Mouse (Mus musculus): Measurements from ENCODE around the gene Ptp4a2.
"Not testable (repeated sequence)": the region's sequence is repeated elsewhere in the genome, so short reads cannot be mapped to it uniquely, and the experiment has no call there.

Gene Ptp4a2

DNA sequence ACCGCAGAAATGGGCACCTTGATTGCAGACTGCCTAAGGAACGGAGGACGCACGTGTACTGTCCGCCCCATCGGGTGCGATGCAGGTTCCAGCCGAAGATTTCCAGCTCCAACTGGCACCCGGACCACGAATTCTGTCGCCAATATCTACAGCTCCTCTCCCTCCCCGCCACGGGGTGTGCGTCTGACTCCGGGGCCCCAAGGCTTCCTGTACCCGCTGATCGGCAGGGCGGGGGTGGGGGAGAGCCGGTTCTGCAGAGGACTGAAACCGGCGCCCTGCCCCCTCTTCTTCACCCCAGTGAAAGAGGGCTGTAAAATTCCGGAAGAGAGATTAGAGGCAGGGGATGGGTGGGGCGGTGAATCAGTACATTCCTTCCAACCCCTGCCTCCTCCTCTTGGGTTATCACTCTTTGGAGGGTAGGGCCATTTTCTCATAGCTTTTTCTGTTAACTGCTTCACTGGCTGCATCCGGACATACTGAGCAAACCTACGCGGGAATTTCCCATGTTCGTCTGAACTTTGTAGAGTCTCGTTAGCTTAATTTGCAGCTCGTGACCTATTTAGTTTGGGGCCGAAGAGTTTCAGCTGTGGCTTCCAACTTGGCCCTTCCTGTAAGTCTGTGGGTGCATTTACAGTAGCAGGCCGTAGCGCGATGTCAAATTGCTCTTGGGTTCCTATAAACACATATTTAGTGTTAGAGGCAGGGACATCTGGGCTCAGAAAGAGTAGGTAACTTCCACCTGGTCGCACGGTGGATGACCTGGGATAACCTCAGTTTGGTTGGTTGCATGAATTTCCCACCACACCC lies at the start of gene Ptp4a2:
Gene Ptp4a2, plus strand, starts transcription at position 422 of the 807 bp plus-strand sequence.
- no peak for DNase-seq

DNA sequence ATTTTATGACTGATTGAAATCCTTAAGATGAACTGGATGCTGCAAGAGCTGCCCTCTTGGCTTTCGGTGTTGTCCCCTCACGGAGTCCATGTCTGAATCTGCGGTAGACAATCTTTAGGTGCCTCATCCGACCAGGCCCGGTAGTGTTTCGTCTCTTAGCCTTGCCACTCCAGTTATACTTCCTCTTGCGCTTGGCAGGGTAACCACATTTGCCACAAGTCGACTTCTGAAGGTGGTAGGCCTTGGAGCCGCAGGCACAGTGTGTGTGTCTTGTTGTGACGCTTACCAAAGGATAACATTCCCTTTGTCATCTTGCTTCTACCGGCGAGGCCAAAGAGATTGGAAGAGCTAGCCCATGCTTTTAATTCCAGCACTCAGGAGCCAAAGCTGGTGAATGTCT lies 49.4 kb upstream of the Ptp4a2 start:
- DNase-seq, result no peak

DNA sequence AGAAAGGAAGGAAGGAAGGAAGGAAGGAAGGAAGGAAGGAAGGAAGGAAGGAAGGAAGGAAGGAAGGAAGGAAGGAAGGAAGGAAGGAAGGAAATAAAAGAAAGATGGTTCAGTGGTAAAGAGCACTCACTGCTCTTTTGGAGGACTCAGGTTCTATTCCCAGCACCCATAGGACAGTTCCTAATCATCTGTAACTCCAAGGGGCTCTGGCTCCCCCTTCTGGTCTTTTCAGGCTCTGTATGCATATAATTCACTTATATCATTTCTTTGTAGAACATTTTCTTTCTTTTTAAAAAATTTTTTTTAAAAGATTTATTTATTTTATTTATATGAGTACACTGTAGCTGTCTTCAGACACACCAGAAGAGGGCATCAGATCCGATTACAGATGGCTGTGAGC lies 48.5 kb upstream of the Ptp4a2 start:
- DNase-seq, result not testable (repeated sequence)

DNA sequence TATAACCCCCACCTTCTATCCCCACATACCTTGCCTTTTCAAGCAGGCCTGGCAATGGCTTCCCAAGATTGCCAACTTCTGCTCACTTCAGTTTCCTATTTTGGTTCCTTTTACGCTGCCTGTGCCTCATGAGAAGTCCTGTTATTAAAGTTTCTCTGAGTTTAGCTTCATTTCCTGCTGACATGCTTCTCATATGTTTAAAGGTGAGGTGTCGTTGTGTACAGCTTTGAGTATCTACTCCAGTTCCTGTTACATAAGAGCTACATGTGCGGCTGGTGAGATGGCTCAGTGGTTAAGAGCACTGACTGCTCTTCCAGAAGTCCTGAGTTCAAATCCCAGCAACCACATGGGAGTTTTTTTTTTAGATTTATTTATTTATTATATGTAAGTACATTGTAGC lies 45.7 kb upstream of the Ptp4a2 start:
- DNase-seq, result no peak

DNA sequence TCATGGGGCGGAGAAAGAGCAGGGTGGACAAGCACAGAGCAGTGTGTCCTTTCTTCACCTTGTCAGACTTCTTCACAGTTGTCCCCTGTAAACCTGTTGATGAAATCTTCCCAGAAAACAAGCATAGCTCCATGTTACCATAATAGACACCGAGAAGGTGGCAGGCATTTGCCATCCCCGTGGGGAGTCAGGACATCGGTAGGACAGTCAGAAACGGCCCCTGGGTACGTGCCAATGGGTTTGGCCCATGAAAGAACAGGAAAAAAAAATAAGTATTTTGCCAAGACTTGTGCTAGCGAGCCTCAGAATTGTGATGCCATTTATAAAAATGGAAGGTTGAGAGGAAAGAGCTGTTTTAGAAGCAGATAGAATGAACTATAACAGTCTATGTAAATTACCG lies 43.2 kb upstream of the Ptp4a2 start:
- peak; percentile 59 for DNase-seq

DNA sequence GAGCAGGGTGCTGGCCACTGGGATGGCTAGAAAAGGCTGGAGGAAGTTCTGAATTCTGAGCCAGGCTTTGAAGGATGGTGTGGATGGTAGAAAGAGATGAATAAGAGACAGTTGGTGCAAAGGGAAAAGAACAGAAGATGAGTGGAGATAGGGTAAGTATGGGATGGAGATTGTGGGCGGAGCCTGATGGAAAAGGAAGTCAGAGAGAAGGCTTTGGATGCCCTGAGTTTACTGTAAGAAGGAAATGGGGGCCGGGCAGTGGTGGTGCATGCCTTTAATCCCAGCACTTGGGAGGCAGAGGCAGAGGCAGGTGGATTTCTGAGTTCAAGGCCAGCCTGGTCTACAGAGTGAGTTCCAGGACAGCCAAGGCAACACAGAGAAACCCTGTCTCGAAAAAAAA lies 42.3 kb upstream of the Ptp4a2 start:
- not testable (repeated sequence) for DNase-seq

DNA sequence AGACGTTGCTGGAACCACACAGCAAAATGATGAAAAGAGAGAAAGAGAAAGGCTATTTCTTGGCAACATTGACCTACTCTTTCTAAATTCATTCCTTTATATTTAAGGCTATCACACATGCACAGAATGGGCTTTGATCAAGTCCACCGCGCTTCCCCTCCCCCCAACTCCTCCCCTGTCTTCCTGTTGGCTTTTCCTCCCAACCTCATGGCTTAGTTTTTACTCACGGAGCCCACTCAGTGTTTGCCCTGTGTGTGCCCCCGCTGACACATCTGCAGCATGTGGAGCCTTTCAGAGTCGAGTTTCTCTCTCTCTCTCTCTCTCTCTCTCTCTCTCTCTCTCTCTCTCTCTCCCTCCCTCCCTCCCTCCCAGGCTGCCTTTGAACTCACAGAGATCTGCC lies 40.4 kb upstream of the Ptp4a2 start:
- DNase-seq, result no peak

DNA sequence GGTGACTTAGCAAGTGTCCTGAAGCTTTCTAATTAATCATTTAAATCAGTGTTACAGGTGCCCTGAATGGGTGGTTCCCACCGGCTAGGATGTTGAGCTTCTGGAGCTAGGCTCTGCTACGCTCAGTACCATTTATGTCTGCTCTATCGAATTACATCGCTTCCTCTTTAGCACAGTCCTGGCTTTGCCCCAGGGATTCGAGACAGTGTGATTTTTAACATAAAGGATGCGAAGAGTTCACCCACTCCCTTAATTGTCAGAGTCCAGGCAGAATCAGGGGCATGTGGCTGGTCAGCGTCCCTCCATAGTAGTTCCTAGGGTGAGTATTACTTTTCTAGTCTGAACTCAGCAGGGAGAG lies 39.7 kb upstream of the Ptp4a2 start:
- no peak for DNase-seq

DNA sequence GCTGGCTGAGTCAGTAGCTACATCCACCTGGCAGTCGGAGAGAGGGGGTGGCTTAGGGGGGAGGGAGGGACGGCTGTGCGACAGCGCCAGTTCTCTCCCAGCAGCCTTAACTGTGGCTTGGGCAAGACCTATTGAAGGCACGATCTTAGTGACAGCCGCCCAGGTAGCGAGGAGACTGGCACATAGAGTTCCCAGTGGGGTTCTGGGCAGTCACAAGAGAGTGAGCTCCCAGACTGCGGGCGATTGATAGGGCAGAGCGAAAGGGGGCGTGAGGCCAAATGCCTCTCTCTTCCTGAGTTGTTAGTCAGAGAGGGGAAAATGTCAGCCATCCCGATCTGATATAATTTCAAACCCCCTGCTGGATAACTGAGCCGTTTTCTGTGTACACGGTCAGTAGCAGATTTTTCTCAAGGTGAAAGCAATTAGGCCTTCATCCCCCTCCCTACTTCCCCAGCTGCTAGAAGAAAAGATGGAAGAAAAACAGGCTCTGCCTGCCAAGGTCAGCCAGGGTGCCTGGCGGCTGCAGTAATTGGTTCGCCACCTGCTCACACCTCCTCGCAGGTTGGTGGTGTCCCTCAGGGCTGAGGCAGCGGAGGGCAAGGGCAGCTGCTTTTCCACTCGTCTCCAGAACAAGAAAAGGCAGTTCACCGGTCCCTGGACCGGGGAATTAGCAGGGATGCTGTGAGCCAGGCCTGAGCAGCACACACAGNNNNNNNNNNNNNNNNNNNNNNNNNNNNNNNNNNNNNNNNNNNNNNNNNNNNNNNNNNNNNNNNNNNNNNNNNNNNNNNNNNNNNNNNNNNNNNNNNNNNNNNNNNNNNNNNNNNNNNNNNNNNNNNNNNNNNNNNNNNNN lies 39.1 kb upstream of the Ptp4a2 start:
- DNase-seq, result peak; percentile 55

DNA sequence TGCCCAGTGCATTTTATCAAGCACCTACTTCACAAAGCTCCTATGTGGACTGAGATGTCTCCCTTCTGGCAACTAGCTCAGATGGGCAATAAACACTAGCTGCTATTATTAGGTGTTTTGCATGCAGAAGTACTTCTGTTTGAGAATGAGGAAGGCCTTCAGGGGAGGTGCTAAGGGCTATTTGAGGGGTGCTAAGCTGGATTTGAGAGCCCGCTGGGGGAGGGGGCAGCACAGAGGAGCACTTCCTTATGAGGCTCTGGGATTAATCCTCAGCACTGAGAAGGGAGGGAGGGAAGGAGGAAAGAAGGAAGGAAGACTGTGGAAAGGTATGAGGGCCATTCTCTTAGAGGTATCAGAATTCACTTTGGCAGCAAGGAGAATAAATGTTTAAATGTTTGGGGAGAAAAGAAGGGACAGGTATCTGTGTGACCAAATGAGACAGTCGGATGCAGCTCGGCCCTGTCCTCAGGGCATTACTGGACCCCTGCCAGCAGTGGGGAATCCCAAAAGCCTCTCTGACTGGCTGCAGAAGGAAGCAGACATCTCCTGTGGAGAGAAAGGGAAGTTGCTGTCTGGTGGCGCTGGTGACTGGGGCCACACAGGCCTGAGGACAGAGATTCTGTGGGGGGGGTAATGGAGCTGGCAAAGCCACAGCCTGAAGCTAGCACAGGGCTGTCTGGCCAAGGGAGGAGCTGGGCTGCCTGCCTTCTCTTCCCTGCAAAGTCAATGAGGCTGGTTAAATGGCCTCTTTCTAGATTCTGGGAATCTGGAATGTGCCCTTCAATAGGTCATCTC lies 28.9 kb upstream of the Ptp4a2 start:
- DNase-seq, result peak; percentile 28

DNA sequence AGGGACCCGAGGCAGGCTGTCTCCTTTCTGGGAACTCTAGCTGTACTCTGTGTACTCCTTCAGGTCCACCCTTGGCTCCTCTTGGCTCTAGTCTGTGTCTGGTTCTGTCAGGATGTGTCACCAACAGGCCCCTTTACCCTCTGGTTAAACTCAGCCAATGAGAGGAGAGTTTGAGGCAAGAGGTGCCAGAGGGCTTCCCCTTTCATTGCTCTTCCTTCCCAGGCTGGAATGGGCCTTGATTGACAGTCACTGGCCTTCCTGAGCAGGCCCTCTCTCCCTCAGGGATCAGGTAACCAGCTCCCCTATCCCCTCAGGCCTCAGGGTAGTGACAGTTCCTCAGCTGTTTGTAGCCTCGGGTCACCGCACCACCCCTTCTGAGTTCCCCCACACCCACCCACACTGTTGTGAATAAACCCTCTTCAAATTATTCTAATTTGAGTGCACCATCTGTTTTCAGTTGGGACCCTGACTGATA lies 28.1 kb upstream of the Ptp4a2 start:
- DNase-seq, result no peak

DNA sequence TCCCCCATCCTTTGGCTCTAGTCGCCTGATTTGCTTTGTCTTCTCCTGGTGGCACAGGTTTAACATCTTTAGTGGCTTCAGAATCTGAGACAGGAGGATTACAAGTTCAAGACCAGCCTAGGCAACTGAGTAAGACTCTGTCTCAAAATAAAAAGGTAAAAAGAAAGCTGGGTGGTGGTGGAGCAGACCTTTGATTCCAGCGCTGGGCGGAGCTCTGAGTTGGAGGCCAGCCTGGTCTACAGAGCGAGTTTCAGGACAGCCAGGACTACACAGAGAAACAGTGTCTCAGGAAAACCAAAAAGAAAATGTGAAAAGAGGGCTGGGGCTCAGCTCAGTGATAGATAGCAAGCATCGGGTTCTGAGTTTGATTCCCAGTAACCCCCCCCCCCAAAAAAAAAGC lies 27.5 kb upstream of the Ptp4a2 start:
- no peak for DNase-seq

DNA sequence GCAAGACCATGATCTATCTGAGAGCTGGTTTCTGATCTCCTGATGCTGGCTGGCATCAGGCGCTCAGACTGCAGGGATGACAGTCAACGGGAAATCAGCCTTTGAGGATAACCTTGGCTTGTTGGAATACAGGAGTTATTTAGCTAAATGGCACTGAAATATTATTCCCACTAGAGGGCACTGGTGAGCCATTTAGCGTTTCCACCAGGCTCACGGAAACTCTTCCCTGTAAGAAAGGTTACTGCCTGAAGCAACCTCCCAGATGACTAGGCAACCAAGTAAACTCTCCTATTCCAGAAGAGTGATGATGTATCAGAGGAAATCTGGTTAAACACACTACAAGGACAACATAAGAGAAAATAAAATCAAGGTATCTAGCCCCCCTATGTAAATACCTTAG lies 25.8 kb upstream of the Ptp4a2 start:
- peak; percentile 46 for DNase-seq

DNA sequence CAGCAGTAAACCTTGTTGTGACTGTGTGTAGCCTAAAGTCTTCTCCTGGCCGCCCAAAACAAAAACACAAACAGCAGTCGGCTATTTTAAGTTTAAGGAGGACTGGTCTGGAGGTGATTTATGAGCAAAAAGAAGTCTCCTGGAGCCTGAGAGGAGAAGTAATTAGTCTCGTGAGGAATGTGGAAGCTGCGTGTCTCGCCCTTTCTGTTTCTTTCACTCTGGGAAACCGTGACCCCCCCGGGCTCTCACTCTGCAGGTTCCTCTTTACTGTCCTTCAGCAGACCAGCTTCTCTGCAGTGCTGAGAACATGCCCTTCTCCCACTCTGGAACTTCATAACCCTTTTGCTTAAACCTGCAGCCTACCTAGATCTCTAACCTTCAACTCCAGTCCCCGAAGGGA lies 22.3 kb upstream of the Ptp4a2 start:
- no peak for DNase-seq

DNA sequence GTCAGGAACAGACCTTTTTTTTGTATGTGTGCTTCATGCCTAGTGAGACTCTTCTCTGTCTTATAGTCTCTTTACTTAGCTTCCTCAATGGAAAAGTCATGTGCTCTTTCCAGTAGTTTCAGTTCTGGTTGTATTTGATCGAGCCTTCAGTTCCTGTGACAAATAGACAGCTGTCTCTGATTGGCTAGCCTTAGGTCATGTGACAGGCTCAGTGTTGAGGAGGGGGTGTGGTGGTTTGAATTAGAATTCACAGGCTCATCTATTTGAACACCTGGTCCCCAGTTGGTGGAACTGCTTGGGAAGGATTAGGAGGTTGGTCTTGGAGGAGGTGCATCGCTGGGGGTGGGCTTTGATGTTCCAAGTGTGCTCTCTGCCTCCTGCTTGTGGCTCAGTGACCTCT lies 21.4 kb upstream of the Ptp4a2 start:
- DNase-seq, result no peak

DNA sequence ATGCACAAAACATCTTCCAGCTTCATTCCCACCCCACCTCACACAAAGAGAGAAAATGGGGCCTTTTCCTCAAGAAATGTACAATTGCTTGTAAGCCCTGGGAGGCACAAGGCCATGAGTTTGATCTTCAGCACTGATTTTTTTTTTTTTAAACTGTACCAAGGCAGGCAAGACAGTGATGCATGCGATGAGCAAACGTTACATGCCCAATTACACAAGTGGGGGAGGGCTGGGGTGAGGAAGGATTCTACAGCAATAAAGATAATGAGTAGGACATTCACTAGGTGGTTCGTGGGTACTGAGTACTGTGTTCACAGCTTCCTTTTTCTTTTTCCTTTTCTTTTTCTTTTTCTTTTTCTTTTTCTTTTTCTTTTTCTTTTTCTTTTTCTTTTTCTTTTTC lies 20.5 kb upstream of the Ptp4a2 start:
- DNase-seq, result no peak

DNA sequence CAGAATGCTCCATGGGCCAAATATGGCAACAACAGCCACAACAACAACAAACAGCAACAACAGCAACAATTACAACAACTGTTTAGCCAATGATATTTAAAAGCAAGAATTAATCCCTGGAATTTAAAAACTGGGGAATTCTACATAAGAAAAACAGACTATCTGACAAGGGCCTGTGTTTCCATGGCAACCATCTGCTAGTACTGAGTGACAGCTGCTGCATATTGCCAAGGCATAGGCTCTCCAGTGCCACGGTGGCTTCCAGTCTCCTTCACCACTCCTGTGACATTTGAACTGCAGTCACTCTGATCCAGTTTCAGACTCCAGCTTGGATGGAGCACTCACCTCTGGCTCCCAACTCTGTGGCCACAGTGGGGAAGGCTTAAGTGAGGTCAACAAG lies 19.6 kb upstream of the Ptp4a2 start:
- DNase-seq, result no peak

DNA sequence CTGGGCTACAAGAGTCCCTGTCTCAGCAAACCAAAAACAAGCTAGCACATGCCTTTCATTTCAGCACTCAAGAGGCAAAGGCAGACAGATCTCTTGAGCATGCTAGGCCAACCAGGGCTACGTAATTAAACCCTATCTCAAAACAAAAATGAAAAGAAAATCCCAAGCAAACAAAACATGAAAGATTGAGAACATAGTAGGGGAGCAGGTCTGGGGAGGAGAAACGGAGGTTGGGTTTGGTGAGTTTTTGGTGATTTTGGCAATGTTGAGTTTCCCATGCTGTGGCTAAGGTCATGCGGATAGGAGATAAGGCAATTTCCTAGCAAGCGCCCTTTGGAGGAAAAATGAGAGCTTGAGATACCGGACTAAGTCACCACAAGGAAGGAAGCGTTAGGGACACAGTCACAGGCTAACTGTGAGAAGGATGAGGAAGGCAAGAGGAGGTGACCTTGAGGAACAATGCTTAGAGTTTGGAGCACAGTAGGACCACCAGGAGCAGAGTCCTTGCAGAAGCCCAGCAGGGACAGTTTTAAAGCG lies 18.3 kb upstream of the Ptp4a2 start:
- DNase-seq, result no peak

DNA sequence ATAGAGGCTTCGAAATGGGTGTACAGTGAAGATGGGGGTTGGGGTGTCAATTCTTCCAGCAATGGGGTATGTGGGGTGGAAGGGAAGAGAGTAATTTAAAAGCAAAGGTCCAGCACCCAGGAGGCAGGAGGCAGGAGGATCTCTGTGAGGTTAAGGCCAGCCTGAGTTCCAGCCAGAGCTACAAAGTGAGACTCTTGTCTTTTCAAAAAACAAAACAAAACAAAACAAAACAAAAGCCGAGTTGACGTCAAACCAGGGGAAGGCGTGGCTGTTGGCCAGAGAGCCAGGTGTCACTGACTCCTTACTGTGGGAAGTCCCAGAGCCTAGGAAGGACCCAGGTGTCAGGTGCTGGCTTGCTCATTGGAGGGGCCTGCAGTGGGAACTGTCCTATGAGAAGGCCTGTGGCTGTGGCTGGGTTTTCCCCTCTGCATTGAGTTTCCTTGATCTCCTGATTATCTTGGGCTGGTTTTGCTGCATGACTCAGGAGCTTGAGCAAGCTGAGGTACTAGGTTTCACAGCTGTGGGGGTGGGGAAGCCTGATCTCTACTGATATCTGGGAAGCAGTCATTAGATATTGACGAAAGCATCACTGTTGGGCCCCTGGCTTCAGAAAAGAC lies 17.2 kb upstream of the Ptp4a2 start:
- no peak for DNase-seq

DNA sequence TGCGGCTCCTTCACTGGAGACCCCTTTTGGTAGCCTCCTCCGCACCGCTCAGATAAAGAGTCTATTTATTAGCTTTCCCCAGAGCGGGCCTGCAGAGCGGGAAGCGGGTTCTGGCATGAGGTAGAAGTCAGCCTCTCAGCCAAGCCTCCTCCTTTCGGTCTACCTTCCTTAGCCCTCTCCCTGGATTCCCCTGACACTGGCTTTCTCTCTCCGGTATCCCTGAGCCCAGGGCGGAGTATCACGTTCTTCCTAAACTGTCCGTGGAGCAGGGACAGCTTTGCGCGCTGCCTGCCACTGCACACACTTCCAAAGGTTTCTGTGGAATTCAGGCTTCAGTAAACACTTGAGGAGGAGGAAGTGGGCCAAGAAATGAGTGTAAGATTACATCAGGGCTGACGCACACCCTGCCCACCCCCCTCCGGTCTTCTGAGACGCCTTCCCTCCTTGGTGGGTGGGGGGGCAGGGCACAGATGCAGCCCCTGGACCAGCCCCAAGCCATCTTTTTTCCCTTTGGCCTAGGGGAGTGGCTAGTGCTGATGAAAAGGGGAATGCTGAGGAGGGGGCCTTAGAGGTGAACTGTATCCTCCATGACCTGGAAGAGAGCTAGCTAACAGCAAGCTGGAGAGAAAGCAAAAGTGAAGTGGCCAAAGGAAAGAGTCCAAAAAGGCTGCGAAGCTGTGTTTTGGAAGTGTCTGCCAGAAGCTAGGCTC lies 15.7 kb upstream of the Ptp4a2 start:
- no peak for DNase-seq

DNA sequence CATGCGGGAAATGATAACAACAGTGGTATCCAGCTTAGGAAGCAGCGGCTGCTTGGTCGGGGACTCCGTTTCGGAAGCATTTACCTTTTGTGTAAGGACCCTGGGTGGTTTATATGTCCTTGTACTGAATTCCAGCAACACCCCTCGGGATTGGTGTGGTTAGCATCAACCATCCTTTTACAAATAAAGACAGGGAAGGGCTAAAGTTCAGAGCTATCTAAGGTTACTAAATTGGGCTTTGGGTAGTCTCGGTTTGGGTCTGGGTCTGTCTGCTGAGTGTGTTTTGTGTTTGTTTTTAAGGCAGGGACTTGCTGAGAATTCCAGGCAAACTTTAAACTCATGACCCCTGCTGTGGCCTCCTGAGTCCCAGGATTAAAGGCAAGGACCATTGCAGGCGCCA lies 15.2 kb upstream of the Ptp4a2 start:
- DNase-seq, result no peak

DNA sequence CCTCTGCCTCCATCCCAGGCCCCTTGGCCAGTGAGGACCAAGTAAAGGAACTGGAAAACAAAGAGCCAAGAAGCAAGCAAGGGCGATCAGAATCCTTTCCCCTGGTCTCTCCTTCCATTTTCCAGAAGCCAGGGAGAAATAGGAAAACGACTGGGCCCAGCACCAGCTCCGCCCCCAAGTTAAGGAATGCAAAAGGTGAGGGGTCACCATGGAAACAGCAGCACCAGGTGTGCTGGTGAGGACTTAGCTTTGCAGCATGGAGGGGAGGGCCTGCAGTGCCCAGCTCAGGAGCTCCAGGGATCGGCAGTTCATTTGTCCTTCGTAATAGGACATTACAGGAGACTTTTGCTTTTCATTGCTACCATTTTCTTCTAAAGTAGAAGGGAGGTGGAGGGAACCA lies 13.0 kb upstream of the Ptp4a2 start:
- DNase-seq, result no peak

Measured in cerebellum, adult 11-12 months (tissue).